Mouse (Mus musculus): Measurements from ENCODE around the gene Slc22a15.

DNA sequence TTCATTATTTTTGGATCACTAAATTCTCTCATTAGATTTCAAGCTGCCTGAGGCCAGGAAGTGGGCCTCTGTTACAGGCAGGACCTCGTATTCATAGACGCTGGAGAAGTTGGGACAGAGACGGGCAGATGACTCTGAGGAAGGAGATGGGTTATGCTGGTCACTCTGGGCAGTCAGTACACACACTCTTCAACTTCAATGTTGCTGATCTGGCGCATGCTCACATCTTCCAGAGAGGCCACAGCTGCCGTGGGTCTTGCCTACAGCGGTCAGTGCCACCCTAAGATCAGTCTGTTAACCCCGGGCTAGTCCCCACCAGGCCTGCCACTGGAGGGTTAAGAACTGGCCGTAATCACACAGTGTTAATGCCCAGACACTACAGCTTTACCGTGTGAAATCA lies 52.3 kb downstream of the Slc22a15 start:
- TF ChIP-seq NANOG (IDR thresholded peaks at IDR 0.05; ENCODE audit: borderline replicate concordance, low read length) (no peak), CTCF (conservative IDR thresholded peaks at IDR 0.05; ENCODE audit: low read length) (no peak)
